Mouse (Mus musculus): ENCODE measurements around the gene Stfa2l1.
"Not testable (repeated sequence)": the region's sequence is repeated elsewhere in the genome, so short reads cannot be mapped to it uniquely, and the experiment has no call there.

Stfa2l1 gene

GRCm38 (mm10) chr16:36156402-36156975 lies at the start of gene Stfa2l1:
Stfa2l1 (plus strand) TSS chr16:36156811.
- no peak for DNase-seq (ENCODE audit: low spot score)

DNA sequence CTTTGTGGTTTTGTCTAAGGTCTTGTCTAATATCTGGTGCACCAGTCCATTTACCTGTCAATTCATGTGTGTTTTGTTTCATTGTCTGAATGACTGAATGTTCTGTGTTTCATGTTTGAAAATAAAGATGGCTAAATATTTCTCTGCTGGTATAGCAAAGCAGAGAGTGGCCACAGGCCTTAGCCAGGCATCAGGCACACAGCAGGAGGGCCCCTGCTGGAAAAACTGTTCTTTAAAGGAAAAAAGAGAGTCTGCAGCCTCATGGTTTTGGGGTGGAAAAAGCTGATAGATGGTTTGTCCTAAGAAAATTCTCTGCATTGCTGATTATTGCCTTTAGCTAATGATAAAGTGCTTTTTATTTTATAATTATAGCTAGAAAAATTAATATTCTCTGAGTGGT lies 45.1 kb upstream of the Stfa2l1 start:
- not testable (repeated sequence) for DNase-seq (ENCODE audit: low spot score)

DNA sequence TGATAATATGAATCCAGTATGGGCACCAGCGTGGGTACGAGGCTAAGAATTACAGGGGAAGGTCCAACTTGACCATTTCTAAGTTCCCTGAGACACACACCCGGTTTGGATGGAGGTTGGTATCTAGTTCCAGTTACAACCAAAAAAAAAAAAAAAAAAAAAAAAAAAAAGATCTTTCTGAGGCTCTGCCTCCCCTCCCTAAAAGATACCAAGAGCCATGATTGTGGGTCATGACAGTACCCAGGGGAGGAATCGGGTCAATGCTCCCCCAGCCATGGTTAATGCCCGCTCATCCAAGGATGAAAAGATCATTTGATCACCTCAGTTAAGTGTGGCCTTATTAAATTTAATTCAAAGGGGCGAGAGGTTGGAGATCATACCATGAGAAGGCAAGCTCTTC lies 40.9 kb upstream of the Stfa2l1 start:
- DNase-seq (ENCODE audit: low spot score): not testable (repeated sequence)

GRCm38 (mm10) chr16:36128092-36128491 lies 28.5 kb upstream of the Stfa2l1 start:
- DNase-seq (ENCODE audit: low spot score): no peak

DNA sequence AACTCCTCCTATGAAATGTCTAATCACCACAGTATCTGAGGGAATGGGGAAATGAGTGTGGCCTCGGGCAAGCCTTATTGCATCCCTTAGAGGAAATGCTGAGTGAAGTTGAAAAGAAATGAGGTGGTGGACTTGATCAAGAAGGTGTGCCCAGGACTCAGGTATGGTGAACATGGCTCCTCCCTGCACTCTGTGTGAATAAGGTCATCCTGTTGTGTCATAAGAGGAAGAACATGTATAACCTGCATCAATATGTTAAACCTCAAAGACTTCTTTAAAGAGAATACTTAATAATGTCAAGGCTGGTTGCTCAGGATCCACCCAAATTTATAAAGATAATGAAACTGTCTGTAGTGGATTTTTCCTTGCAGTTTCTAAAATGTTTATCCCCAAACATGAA lies 25.5 kb upstream of the Stfa2l1 start, which contains the start of gene Csta1:
Csta1 (minus strand) TSS at position 101 of the 400 bp plus-strand sequence.
- DNase-seq (ENCODE audit: low spot score): no peak

- DNase-seq (ENCODE audit: low spot score): no peak
These were observed 18.4 kb upstream of the Stfa2l1 start for GRCm38 (mm10) chr16:36138201-36138600.

DNA sequence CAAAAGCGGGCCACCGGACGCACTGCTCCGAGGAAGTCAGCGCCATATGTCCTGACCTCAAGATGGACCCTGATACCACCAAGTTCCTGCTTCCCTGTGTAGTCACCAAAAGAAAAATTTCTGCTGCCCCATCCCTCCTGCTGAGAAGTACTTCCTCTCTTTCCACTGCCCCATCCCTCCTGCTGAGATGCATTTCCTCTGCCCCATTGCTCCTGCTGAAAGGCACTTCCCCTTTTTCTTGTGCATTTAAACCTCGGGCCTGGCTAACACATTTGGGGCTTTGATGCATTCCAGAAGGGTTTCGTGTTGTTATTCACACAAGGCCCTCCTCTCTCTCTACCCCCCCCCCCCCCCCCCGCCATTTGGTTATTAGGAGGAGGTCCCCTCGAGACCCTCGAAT lies 11.2 kb downstream of the Stfa2l1 start:
- not testable (repeated sequence) for DNase-seq (ENCODE audit: low spot score)

GRCm38 (mm10) chr16:36176108-36176507 lies 19.5 kb downstream of the Stfa2l1 start:
- no peak for DNase-seq (ENCODE audit: low spot score)

DNA sequence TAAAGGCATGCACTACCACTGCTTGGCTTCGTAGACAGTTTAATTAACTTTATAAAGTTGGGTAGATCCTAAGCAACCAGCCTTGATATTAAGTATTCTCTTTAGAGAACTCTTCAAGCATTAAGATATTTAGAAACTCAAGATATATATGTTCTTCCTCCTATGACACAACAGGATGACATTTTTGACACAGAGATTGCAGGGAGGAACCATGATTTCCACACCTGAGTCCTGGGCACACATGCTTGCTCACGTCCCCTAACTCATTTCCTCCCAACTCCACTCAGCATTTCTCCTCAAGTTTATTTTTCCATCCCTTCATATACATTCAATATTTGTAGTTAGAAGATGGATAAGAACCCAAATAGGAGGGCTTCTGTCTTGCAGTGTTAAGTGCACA lies 23.3 kb downstream of the Stfa2l1 start:
- no peak for DNase-seq (ENCODE audit: low spot score)

DNA sequence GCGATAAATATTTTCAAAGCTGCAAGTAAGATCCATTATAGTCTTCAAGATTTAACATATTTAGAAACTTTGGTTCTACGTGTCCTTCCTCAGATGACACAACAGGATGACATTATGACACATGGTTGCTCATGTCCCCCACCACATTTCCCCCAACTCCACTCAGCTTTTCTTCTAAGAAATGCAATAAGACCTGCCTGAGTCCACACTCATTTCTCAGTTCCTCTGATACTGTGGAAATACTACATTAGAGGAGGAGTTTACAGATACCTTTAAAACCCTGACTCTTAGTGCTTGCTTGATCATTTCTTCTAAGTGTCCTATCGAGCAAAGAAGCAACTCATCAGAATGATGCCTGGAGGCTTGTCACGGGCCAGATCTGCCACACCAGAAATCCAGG lies 27.3 kb downstream of the Stfa2l1 start, which contains the start of gene Gm5483:
Gm5483 (plus strand) TSS at position 301 of the 400 bp plus-strand sequence.
- not testable (repeated sequence) for DNase-seq (ENCODE audit: low spot score)

DNA sequence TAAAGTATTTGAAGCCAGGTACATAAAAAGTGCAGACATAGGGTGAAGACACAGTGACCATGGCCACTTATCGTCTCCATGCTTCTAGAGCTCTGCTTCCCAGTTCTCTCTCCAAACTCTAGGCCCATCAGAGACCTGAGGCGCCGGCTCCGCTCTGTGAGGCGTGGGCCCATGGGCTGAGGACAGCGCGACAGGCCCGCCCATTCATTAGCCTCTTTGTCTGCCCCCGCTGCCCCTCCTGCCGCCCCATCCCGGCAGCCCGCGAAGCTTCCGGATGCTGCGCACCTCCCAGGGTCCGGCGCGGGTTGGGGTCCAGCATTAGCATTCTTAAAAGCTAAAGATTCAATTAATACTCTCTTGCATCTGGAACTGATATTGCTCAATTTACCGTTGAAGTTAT lies 42.6 kb downstream of the Stfa2l1 start:
- DNase-seq (ENCODE audit: low spot score): no peak

GRCm38 (mm10) chr16:36203846-36204245 lies 47.2 kb downstream of the Stfa2l1 start:
- no peak for DNase-seq (ENCODE audit: low spot score)

DNA sequence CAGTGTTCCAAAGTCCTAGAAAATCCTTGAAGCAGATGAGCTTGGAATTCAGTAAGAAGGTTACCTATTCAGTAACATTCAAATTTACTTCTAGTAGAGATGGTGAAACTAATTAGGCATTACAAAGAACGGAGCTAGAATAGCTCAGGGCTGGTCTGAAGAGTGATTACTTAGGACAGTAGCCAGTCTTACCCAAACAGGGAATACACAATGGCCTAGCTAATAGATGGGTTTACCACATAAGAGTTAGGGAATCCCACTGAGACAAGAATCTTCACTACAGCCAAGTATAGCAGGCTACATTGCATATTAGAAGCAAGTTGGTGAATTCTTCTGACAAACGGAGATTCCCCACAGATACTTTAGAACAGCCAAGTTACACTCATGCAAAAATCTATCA lies 49.1 kb downstream of the Stfa2l1 start:
- DNase-seq (ENCODE audit: low spot score): not testable (repeated sequence)

DNA sequence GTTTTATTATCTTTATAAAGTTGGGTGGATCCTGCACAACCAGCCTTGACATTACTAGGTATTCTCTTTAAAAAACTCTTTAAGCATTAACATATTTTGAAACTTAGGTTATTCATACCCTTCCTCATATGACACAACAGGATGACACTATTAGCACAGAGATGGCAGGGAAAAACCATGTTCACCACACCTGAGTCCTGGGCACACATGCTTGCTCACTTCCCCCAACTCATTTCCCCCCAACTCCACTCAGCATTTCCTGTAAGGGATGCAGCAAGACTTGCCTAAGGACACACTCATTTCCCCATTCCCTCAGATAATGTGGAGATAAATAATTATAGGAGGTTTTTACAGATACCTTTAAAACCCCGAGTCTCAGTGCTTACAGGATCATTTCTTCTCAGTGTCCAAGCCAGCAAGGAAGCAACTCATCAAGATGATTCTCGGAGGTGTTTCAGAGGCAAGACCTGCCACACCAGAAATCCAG lies 53.4 kb downstream of the Stfa2l1 start, which contains the start of gene Gm5416:
Gm5416 (plus strand) TSS at position 437 of the 487 bp plus-strand sequence.
- DNase-seq (ENCODE audit: low spot score): no peak
